Mouse (Mus musculus) heart, adult 2 months (tissue): ENCODE measurements at regions not wholly inside any gene's neighbourhood (a gene's known extent, or its start where the extent isn't known, plus 50 kb on each side); places are given as distances from the start of the nearest gene placed in this dataset.

ENCODE experiments used
- DNase-seq, 2 experiments: peaks; one replicate each; pipeline ENCODE4 v3.0.0; 2021
- H3K27ac ChIP-seq: fragments of 200-600 bp; 2 replicates; pipeline ENCODE4 v1.8.1; 2022
- H3K27me3 ChIP-seq: fragments of 200-500 bp; 2 replicates; pipeline ENCODE4 v1.6.1; 2012; ENCODE audit warnings: mild to moderate bottlenecking, low read length, inconsistent platforms, mixed read lengths; ENCODE audit not compliant: control insufficient read depth, insufficient read depth
- H3K36me3 ChIP-seq: fragments of 200-500 bp; 2 replicates; pipeline ENCODE4 v1.6.1; 2012; ENCODE audit warnings: low read length, inconsistent platforms; ENCODE audit not compliant: control insufficient read depth, insufficient read depth
- H3K4me1 ChIP-seq: fragments of 200-500 bp; 2 replicates; pipeline ENCODE4 v1.6.1; 2011; ENCODE audit warnings: low read length; ENCODE audit not compliant: control insufficient read depth, insufficient read depth
- H3K4me3 ChIP-seq: fragments of 200-600 bp; 2 replicates; pipeline ENCODE4 v1.8.1; 2022
- H3K79me2 ChIP-seq: fragments of 200-500 bp; replicated peaks from 2 replicates; pipeline ENCODE4 v1.6.1; 2012; ENCODE audit warnings: mild to moderate bottlenecking, inconsistent platforms, low read length, moderate library complexity, mixed read lengths; ENCODE audit not compliant: control insufficient read depth, insufficient read depth
- H3K9ac ChIP-seq: fragments of 200-500 bp; 2 replicates; pipeline ENCODE4 v1.6.1; 2012; ENCODE audit warnings: low read depth, mild to moderate bottlenecking, control low read depth, inconsistent platforms, low read length, mixed read lengths
- CTCF ChIP-seq: fragments of 200-600 bp; IDR thresholded peaks from 2 replicates; pipeline ENCODE4 v1.8.1; 2022; ENCODE audit warnings: antibody characterized with exemption, mild to moderate bottlenecking, moderate library complexity
- EP300 ChIP-seq: fragments of 200-500 bp; IDR thresholded peaks from 2 replicates; pipeline ENCODE4 v1.6.1; 2011; ENCODE audit warnings: low read depth, low read length, control low read depth; ENCODE audit not compliant: insufficient read depth
- POLR2A ChIP-seq: fragments of 200-500 bp; IDR thresholded peaks from 2 replicates; pipeline ENCODE4 v1.6.1; 2011; ENCODE audit warnings: mild to moderate bottlenecking, low read depth, low read length, control low read depth; ENCODE audit not compliant: insufficient read depth
- WGBS: fragments of 180-500 bp; shearing (Covaris S2); methylation state at CpG from one replicate; pipeline ENCODE4 v1.1.7; 2018; 5-methylcytosine and 5-hydroxymethylcytosine counted together
- intact Hi-C: fragments of 180-260 bp; cut with DNase I; formaldehyde crosslinking; loops from one replicate; pipeline ENCODE4 v1.15.1; 2025

DNA sequence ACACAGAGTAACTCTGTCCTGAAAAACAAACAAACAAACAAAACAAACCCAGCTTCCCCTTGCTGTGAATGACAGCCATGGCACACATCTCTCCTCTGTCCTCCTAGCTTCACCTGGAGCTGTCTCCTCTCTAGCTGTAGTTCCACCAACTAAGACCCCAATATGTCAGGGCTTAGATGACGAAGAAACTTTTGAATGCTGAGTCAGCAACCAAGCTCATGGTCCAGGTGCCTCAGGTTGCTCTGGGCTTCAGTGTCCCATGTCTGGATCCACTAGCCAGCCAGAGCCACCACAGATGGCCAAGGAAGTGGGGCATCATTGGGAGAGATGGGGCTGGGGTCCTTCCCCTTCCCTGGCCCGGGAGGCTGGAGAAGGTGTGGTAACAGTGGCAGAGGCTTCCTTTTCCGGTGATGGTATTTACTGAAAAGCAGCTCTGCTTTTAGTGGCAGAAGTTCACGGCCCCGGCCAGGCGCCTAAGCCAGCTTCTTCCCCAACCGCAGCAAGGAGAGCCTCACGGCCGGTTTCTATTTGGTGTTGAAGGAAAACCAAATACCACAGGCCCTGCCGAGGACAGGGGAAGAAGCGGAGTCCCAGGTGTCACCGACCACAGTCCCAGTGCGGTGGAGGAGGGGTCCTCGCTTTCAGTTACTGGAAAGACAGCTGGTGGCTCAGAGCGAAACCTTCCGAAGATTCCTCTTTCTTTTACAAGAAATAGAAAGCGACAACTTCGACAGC, 115.0 kb upstream of the Tmem189 start:
- Histone ChIP-seq H3K27ac (no peak overlapping the region), H3K36me3 (no peaks in the 10 kb centered on the region), H3K9ac (no peak overlapping the region), H3K4me3 (no peak overlapping the region), H3K27me3 (no peaks in the 10 kb centered on the region), H3K4me1 (peaks cover 4% of the 10 kb centered on the region), H3K79me2 (no peaks in the 10 kb centered on the region)
- 61% methylated on average over 18 of the region's 18 CpGs for WGBS
- no peak for TF ChIP-seq POLR2A
- TF ChIP-seq EP300, result no peak
- TF ChIP-seq CTCF, result no peak
- peak in 1 of 2 experiments; percentile 44 for DNase-seq
- intact Hi-C loops, result no loop called here

DNA sequence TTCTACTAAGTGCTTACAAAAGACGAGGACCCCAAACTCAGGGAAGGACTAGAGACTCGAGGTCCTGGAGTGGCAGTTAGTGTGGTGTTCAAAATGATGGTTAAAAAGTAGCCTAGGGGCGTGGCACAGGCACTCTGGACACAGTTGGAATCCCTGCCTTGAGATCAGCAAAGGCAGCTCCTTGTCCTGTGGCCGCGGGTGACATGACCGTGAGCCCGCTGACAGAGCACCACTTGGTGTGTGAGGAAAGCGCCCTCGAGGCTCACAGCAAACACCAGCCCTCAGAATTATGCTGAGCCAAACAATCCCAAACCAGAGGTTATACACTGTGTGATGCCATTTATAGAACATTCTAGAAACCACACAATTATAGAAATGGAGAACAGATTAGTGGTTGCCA, 112.9 kb upstream of the Tmem189 start:
- Histone ChIP-seq H3K27me3 (no peaks in the 10 kb centered on the region), H3K4me1 (peaks cover 6% of the 10 kb centered on the region), H3K9ac (no peak overlapping the region), H3K4me3 (no peak overlapping the region), H3K79me2 (no peaks in the 10 kb centered on the region), H3K36me3 (no peaks in the 10 kb centered on the region), H3K27ac (no peak overlapping the region)
- DNase-seq, result no peak
- TF ChIP-seq EP300 (no peak), CTCF (no peak), POLR2A (no peak)
- intact Hi-C loops, result no loop called here
- WGBS, result 85% methylated on average over 9 of the region's 9 CpGs

DNA sequence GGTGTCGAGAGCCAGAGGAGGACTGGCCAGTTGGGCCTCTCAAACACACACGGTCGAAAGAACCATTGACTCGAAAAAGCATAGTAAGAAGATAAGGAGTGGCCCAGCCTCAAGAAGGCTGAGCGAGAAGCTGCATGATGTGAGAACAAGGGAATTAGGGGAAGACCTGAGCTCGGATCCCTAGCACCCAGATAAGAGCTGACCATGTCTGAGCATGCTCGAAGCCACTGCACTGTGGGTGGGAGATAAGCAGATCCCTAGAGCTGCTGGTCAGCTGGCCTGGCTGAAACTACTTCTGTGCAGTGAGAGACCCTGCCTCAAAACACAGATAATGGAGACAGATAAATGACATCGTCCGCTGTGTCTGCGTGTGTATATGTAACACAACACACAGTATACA, 111.8 kb upstream of the Tmem189 start:
- intact Hi-C loops, result no loop called here
- Histone ChIP-seq H3K27me3 (no peaks in the 10 kb centered on the region), H3K27ac (no peak overlapping the region), H3K36me3 (no peaks in the 10 kb centered on the region), H3K9ac (no peak overlapping the region), H3K79me2 (no peaks in the 10 kb centered on the region), H3K4me1 (peaks cover 6% of the 10 kb centered on the region), H3K4me3 (no peak overlapping the region)
- WGBS, result 69% methylated on average over 10 of the region's 10 CpGs
- no peak for TF ChIP-seq EP300
- TF ChIP-seq POLR2A, result no peak
- TF ChIP-seq CTCF, result no peak
- no peak for DNase-seq

DNA sequence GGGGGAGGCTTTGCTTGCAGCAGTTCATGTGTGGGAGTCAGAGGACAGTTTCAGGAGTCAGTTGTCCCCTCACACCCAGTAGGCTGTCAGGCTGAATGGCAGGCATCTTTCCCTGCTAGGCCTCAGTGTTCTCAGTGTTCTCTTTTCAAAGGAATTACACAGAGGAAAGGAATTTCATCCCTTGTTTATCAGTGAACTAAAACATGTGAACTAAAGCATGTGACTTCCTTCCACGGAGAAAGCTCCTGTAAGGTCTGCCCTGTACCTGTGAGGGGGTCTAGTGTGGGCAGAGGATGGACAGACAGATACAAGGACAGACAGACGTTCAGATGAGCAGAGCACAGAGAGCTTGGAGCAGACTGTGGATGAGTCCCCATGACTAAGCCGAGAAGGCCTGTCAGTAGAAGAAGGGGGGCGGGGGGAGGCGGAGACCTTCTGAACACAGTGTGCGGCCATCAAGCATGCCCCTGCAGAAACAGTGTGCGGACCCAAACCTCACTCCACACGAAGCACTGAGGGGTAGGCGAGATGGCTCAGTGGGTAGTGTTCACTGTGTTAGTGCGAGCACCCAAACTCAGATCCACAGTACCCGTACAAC, 111.1 kb upstream of the Tmem189 start:
- Histone ChIP-seq H3K4me3 (no peak overlapping the region), H3K4me1 (peaks cover 6% of the 10 kb centered on the region), H3K9ac (no peak overlapping the region), H3K27ac (no peak overlapping the region; the same call in 1 of the 2 replicates), H3K79me2 (no peaks in the 10 kb centered on the region), H3K36me3 (no peaks in the 10 kb centered on the region), H3K27me3 (no peaks in the 10 kb centered on the region)
- TF ChIP-seq POLR2A (no peak), CTCF (no peak), EP300 (no peak)
- DNase-seq, result no peak
- 66% methylated on average over 11 of the region's 11 CpGs for WGBS
- intact Hi-C loops, result no loop called here

DNA sequence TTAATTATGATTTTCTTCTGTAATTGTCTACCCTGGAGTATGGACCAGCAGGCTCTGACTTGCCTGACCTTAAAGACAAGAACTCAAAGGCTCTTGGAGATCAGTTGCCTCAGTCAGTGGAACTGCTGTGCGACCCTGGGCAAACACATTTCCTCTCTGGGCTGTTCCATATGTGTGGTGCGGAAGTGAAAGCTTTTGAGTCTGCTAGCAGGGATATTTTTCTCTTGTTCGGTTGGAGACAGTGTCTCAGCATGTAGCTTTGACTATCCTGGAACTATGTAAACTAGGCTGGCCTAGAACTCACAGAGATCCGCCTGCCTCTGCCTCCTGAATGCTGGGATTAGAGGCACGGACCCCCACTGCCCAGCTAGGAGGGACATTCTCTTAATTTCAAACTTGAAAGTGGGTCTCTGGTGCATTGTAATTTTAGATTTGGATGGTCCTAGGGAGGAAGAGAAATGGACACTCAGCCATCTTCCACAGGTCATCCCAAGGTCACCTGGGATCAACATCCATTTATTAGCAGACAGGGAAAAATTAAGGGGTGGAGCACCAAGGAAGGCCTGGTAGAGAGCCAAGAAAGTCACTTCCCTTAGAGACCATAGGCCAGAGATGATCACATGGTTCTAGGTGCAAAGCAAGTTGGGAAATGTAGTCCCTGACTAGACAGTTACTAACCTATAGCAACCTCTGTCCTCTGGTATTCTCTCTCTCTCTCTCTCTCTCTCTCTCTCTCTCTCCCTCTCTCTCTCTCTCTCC, 110.2 kb upstream of the Tmem189 start:
- 89% methylated on average over 5 of the region's 5 CpGs for WGBS
- DNase-seq, result no peak
- Histone ChIP-seq H3K4me3 (no peak overlapping the region), H3K4me1 (peaks cover 6% of the 10 kb centered on the region), H3K27ac (peak overlapping the region; percentile 5; the same call in 1 of the 2 replicates), H3K79me2 (no peaks in the 10 kb centered on the region), H3K9ac (no peak overlapping the region), H3K36me3 (no peaks in the 10 kb centered on the region), H3K27me3 (no peaks in the 10 kb centered on the region)
- intact Hi-C loops, result no loop called here
- TF ChIP-seq CTCF (no peak), EP300 (no peak), POLR2A (no peak)

DNA sequence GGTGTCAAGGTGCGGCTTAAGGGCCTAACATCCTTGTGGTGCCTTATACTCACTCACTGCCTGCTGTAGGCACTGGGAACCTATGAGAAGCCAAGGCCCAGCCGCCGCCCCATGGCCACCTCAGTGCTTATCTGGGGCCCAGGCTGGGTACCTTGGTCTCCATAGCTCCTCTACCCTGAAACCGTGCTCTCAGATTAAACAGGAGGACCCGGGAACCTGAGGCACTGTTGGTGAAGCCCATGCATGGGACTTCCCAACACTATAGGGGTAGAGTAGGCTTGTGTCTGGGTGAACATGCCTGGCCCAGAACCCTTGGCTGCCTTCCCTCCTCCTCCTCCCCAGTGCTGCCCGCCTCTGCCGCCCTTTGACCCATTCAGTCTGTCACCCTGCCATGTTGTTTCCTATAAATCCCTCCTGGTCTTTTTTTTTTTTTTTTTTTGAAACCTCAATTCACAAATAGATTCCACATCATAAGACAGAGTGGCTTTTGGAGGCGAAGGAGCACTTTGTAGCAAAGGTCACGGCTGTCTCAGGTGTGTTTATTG, 109.4 kb upstream of the Tmem189 start:
- Histone ChIP-seq H3K27me3 (no peaks in the 10 kb centered on the region), H3K79me2 (no peaks in the 10 kb centered on the region), H3K9ac (no peak overlapping the region), H3K27ac (no peak overlapping the region), H3K4me1 (peaks cover 6% of the 10 kb centered on the region), H3K4me3 (no peak overlapping the region), H3K36me3 (no peaks in the 10 kb centered on the region)
- no peak for TF ChIP-seq POLR2A
- TF ChIP-seq CTCF, result no peak
- TF ChIP-seq EP300, result no peak
- intact Hi-C loops, result no loop called here
- 88% methylated on average over 7 of the region's 9 CpGs for WGBS
- no peak for DNase-seq
